Mouse (Mus musculus) MEL (cell line): Measurements from ENCODE around the gene Ints14. TPM values are rescaled to one million over a fixed set of nuclear protein-coding genes. Genes with fewer than 3 reads are reported as not detected.

ENCODE experiments used
- DNase-seq: peaks from one replicate; pipeline ENCODE4 v3.0.0; 2011; ENCODE audit warnings: low read depth, low spot score
- H3K27ac ChIP-seq: 2 replicates; pipeline ENCODE4 v1.5.1; 2012; ENCODE audit warnings: low read depth, mild to moderate bottlenecking, control low read depth, low read length, moderate library complexity; ENCODE audit not compliant: control insufficient read depth
- H3K27me3 ChIP-seq, 2 experiments: fragments of 150-350 bp in 1 of 2; sonication (generic) in 1 of 2; 2 replicates each; pipeline ENCODE4 v1.6.1; 2012; ENCODE audit warnings: low read length in 2 of 2, mild to moderate bottlenecking in 2 of 2, improper control_type of control experiment in 1 of 2, moderate library complexity in 1 of 2; ENCODE audit not compliant: insufficient read depth in 2 of 2, control insufficient read depth in 1 of 2
- H3K36me3 ChIP-seq, 2 experiments: 2 replicates each; pipeline ENCODE4 v1.6.1; 2012 to 2014; ENCODE audit warnings: low read length in 2 of 2, improper control_type of control experiment in 1 of 2, inconsistent platforms in 1 of 2, mild to moderate bottlenecking in 1 of 2; ENCODE audit not compliant: insufficient read depth in 2 of 2, control insufficient read depth in 1 of 2
- H3K4me1 ChIP-seq, 2 experiments: fragments of 150-350 bp in 1 of 2; sonication (generic) in 1 of 2; 2 replicates each; pipeline ENCODE4 v1.6.1; 2012; ENCODE audit warnings: low read length in 2 of 2, improper control_type of control experiment in 1 of 2, mild to moderate bottlenecking in 1 of 2; ENCODE audit not compliant: insufficient read depth in 2 of 2, control insufficient read depth in 1 of 2
- H3K4me3 ChIP-seq, 2 experiments: fragments of 150-350 bp in 1 of 2; sonication (generic) in 1 of 2; 2 replicates each; pipeline ENCODE4 v1.5.1; 2012; ENCODE audit warnings: low read depth in 2 of 2, low read length in 2 of 2, mild to moderate bottlenecking in 2 of 2, moderate library complexity in 2 of 2, control low read depth in 1 of 2, improper control_type of control experiment in 1 of 2; ENCODE audit not compliant: control insufficient read depth in 1 of 2, insufficient read depth in 1 of 2
- H3K79me2 ChIP-seq: 2 replicates; pipeline ENCODE4 v1.6.1; 2012; ENCODE audit warnings: mild to moderate bottlenecking, low read length, moderate library complexity; ENCODE audit not compliant: control insufficient read depth, poor library complexity, insufficient read depth
- H3K9ac ChIP-seq: 2 replicates; pipeline ENCODE4 v1.6.1; 2012; ENCODE audit warnings: low read depth, mild to moderate bottlenecking, control low read depth, low read length, moderate library complexity; ENCODE audit not compliant: control insufficient read depth, poor library complexity, severe bottlenecking
- H3K9me3 ChIP-seq: fragments of 150-350 bp; sonication (generic); replicated peaks from 2 replicates; pipeline ENCODE4 v1.6.1; 2012; ENCODE audit warnings: mild to moderate bottlenecking, low read length, improper control_type of control experiment, moderate library complexity; ENCODE audit not compliant: insufficient read depth
- BHLHE40 ChIP-seq: IDR thresholded peaks from 2 replicates; pipeline ENCODE4 v1.6.1; 2012; ENCODE audit warnings: low read depth, mild to moderate bottlenecking, inconsistent platforms, low read length, improper control_type of control experiment, borderline replicate concordance
- CHD2 ChIP-seq: IDR thresholded peaks from 2 replicates; pipeline ENCODE4 v1.6.1; 2011; ENCODE audit warnings: low read length, improper control_type of control experiment
- CTCF ChIP-seq, 3 experiments: IDR thresholded peaks in 2 of 3; conservative IDR thresholded peaks in 1 of 3; 2 replicates each; pipeline ENCODE4 v1.5.1; 2011 to 2012; ENCODE audit warnings: low read length in 3 of 3, low read depth in 2 of 3, mild to moderate bottlenecking in 2 of 3, improper control_type of control experiment in 1 of 3, inconsistent platforms in 1 of 3, mixed read lengths in 1 of 3, moderate library complexity in 1 of 3; ENCODE audit not compliant: control insufficient read depth in 1 of 3, insufficient read depth in 1 of 3, poor library complexity in 1 of 3, severe bottlenecking in 1 of 3
- E2F4 ChIP-seq: IDR thresholded peaks from 2 replicates; pipeline ENCODE4 v1.6.1; 2011; ENCODE audit warnings: low read depth, low read length, improper control_type of control experiment, borderline replicate concordance
- ELF1 ChIP-seq: IDR thresholded peaks from 2 replicates; pipeline ENCODE4 v1.6.1; 2014; ENCODE audit warnings: low read depth, mild to moderate bottlenecking, inconsistent platforms, low read length, improper control_type of control experiment, moderate library complexity
- EP300 ChIP-seq, 2 experiments: IDR thresholded peaks; 2 replicates each; pipeline ENCODE4 v1.6.1; 2011; ENCODE audit warnings: improper control_type of control experiment in 2 of 2, low read length in 2 of 2, low read depth in 1 of 2, mild to moderate bottlenecking in 1 of 2
- ETS1 ChIP-seq: IDR thresholded peaks from 2 replicates; pipeline ENCODE4 v1.6.1; 2012; ENCODE audit warnings: low read depth, mild to moderate bottlenecking, inconsistent platforms, low read length, improper control_type of control experiment, moderate library complexity
- GABPA ChIP-seq: IDR thresholded peaks from 2 replicates; pipeline ENCODE4 v1.6.1; 2012; ENCODE audit warnings: low read depth, mild to moderate bottlenecking, inconsistent platforms, low read length, improper control_type of control experiment, moderate library complexity
- GATA1 ChIP-seq: IDR thresholded peaks from 2 replicates; pipeline ENCODE4 v1.6.1; 2011; ENCODE audit warnings: low read depth, low read length, improper control_type of control experiment
- HCFC1 ChIP-seq: IDR thresholded peaks from 2 replicates; pipeline ENCODE4 v1.6.1; 2012; ENCODE audit warnings: low read depth, mild to moderate bottlenecking, inconsistent platforms, low read length, improper control_type of control experiment, moderate library complexity
- KAT2A ChIP-seq: conservative IDR thresholded peaks from 2 replicates; pipeline ENCODE4 v1.6.1; 2012; ENCODE audit warnings: low read depth, low read length, improper control_type of control experiment, inconsistent platforms
- MAFK ChIP-seq: IDR thresholded peaks from 2 replicates; pipeline ENCODE4 v1.6.1; 2011; ENCODE audit warnings: low read depth, mild to moderate bottlenecking, low read length, improper control_type of control experiment, borderline replicate concordance
- MAZ ChIP-seq: IDR thresholded peaks from 2 replicates; pipeline ENCODE4 v1.6.1; 2012; ENCODE audit warnings: low read depth, mild to moderate bottlenecking, inconsistent platforms, low read length, improper control_type of control experiment
- MXI1 ChIP-seq: IDR thresholded peaks from 2 replicates; pipeline ENCODE4 v1.6.1; 2011; ENCODE audit warnings: mild to moderate bottlenecking, low read depth, low read length, improper control_type of control experiment
- MYB ChIP-seq: IDR thresholded peaks from 2 replicates; pipeline ENCODE4 v1.6.1; 2011; ENCODE audit warnings: mild to moderate bottlenecking, low read depth, low read length, improper control_type of control experiment
- MYC ChIP-seq: IDR thresholded peaks from 2 replicates; pipeline ENCODE4 v1.6.1; 2011; ENCODE audit warnings: low read depth, mild to moderate bottlenecking, low read length, improper control_type of control experiment, moderate library complexity
- NELFE ChIP-seq: IDR thresholded peaks from 2 replicates; pipeline ENCODE4 v1.6.1; 2011; ENCODE audit warnings: low read depth, low read length, improper control_type of control experiment
- NRF1 ChIP-seq: IDR thresholded peaks from 2 replicates; pipeline ENCODE4 v1.6.1; 2014; ENCODE audit warnings: low read depth, mild to moderate bottlenecking, inconsistent platforms, low read length, improper control_type of control experiment, moderate library complexity; ENCODE audit not compliant: poor library complexity, insufficient read depth, severe bottlenecking
- POLR2A ChIP-seq, 2 experiments: IDR thresholded peaks; 2 replicates each; pipeline ENCODE4 v1.6.1; 2011 to 2012; ENCODE audit warnings: low read length in 2 of 2, mild to moderate bottlenecking in 2 of 2, control low read depth in 1 of 2, improper control_type of control experiment in 1 of 2, low read depth in 1 of 2, moderate library complexity in 1 of 2; ENCODE audit not compliant: control insufficient read depth in 1 of 2, insufficient read depth in 1 of 2, poor library complexity in 1 of 2
- POLR2AphosphoS2 ChIP-seq: IDR thresholded peaks from 2 replicates; pipeline ENCODE4 v1.6.1; 2011; ENCODE audit warnings: low read length, improper control_type of control experiment
- POLR2AphosphoS5 ChIP-seq: IDR thresholded peaks from 2 replicates; pipeline ENCODE4 v1.6.1; 2012; ENCODE audit warnings: low read depth, borderline replicate concordance, mild to moderate bottlenecking, inconsistent platforms, low read length, moderate library complexity, mixed read lengths
- RAD21 ChIP-seq: IDR thresholded peaks from 2 replicates; pipeline ENCODE4 v1.6.1; 2011; ENCODE audit warnings: mild to moderate bottlenecking, low read depth, low read length, improper control_type of control experiment
- RCOR1 ChIP-seq: IDR thresholded peaks from 2 replicates; pipeline ENCODE4 v1.6.1; 2012; ENCODE audit warnings: low read depth, mild to moderate bottlenecking, inconsistent platforms, low read length, improper control_type of control experiment
- SMC3 ChIP-seq: IDR thresholded peaks from 2 replicates; pipeline ENCODE4 v1.6.1; 2011; ENCODE audit warnings: low read depth, low read length, improper control_type of control experiment
- TAL1 ChIP-seq: IDR thresholded peaks from 2 replicates; pipeline ENCODE4 v1.6.1; 2012; ENCODE audit warnings: mild to moderate bottlenecking, inconsistent platforms, low read length, moderate library complexity, mixed read lengths
- TBP ChIP-seq: IDR thresholded peaks from 2 replicates; pipeline ENCODE4 v1.8.0; 2011; ENCODE audit warnings: low read depth, low read length, improper control_type of control experiment
- UBTF ChIP-seq: IDR thresholded peaks from 2 replicates; pipeline ENCODE4 v1.6.1; 2012; ENCODE audit warnings: low read depth, mild to moderate bottlenecking, inconsistent platforms, low read length, improper control_type of control experiment, moderate library complexity, borderline replicate concordance; ENCODE audit not compliant: insufficient read depth
- USF1 ChIP-seq: IDR thresholded peaks from 2 replicates; pipeline ENCODE4 v1.6.1; 2014; ENCODE audit warnings: low read depth, mild to moderate bottlenecking, inconsistent platforms, low read length, improper control_type of control experiment, moderate library complexity
- ZC3H11A ChIP-seq: IDR thresholded peaks from 2 replicates; pipeline ENCODE4 v1.6.1; 2012; ENCODE audit warnings: low read depth, mild to moderate bottlenecking, inconsistent platforms, low read length, improper control_type of control experiment
- ZMIZ1 ChIP-seq: IDR thresholded peaks from 2 replicates; pipeline ENCODE4 v1.6.1; 2012; ENCODE audit warnings: low read depth, mild to moderate bottlenecking, inconsistent platforms, low read length, improper control_type of control experiment, moderate library complexity
- polyA plus RNA-seq, 2 experiments: library from polyadenylated mRNA; stranded (reverse) in 1 of 2; unstranded in 1 of 2; fragments of >175 nt in 1 of 2; fragments of >200 nt in 1 of 2; gene quantifications; 2 replicates each; pipeline versions ENCODE4 v1.2.1 to v1.2.4; 2012; ENCODE audit warnings: low replicate concordance in 2 of 2, low read depth in 1 of 2; ENCODE audit not compliant: insufficient read length in 2 of 2, insufficient read depth in 1 of 2, missing spikeins in 1 of 2
- total RNA-seq: library from RNA; depleted of rRNA; stranded (reverse); fragments of 300-350 nt; gene quantifications from 2 replicates; pipeline ENCODE4 v1.2.3, GENCODE M21; 2012

Ints14 gene
- total and polyA plus RNA-seq, 3 experiments: 37.9 to 54.1 TPM; not detected in 1

DNA sequence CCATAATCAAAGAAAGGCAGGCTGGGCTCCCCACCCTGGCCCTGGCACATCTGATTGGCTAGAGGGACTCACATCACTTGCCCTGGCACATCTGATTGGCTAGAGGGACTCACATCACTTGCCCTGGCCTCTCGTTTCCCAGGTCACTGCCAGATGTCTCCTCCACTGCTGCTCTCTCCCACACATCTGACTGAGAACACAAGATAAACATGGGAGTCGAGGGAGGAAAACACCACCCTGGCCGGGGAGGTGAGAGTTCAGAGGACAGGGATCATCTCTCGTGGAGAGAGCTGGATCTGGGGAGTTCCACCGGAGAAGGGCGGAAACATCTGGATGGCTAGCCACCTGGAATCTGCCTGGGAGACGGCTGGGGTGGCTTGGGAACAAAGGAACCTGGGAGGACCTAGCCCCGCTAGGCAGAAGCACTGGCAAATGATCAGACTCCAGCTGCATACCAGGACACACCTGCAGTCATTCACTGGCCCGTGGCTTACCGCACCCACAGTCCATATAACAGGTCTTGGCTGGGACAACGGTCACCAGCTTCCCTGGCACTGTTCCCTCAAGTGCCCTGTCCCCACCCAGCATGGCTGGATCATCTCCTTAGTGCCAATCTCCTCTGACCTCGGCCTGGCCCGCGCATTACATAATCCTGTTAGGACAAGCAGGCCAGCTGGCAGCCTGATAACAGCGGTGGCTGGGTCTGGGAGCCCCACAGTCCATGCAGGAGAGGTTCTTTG is 26.5 kb upstream of the Ints14 start:
- peak; percentile 70 for DNase-seq
- Histone ChIP-seq H3K27me3 (no peaks in the 10 kb centered on the region), H3K36me3 (peaks cover 0 to 6% of the 10 kb centered on the region in 2 experiments; a peak in 2 of 4 replicates), H3K4me3 (no peak overlapping the region), H3K9me3 (no peaks in the 10 kb centered on the region), H3K27ac (no peak overlapping the region), H3K79me2 (no peaks in the 10 kb centered on the region), H3K4me1 (peaks cover 6 to 41% of the 10 kb centered on the region in 2 experiments; a peak in 3 of 4 replicates), H3K9ac (no peak overlapping the region)
- TF ChIP-seq USF1 (no peak), TAL1 (0 out of 2 replicates have a peak, but pooled peaks have one; percentile 2)
- TF ChIP-seq, all 39 proteins: peak for 1

DNA sequence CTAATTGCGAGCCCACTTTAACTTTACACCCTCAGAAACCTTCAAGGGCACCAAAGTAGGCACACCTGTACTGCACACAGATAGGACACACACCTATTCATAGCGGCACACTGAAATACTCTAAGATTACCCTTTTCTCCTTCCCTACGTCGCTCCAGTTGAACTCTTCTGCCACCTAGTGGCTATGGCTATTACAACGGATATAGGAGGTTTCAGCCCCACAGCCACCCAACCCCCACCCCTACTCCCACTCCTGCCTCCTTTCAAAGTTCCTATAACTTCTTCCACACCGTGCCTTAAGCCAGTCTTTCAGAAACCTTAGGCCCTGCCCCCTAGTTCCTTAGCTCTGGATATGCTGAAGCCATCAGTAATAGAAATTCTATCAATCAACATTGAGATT is 24.2 kb upstream of the Ints14 start:
- Histone ChIP-seq H3K9ac (no peak overlapping the region), H3K4me1 (peaks cover 12 to 53% of the 10 kb centered on the region in 2 experiments; a peak in 3 of 4 replicates), H3K27ac (no peak overlapping the region), H3K4me3 (peak overlapping the region in 1 of 2 experiments; percentile 16; a peak in 2 of 4 replicates), H3K79me2 (no peaks in the 10 kb centered on the region), H3K36me3 (peaks cover 0 to 16% of the 10 kb centered on the region in 2 experiments; a peak in 2 of 4 replicates), H3K27me3 (no peaks in the 10 kb centered on the region), H3K9me3 (no peaks in the 10 kb centered on the region)
- DNase-seq: peak; percentile 82
- no peak for TF ChIP-seq NRF1
- TF ChIP-seq RCOR1: no peak
- TF ChIP-seq USF1: no peak
- no peak; the same call in 1 of the 2 replicates for TF ChIP-seq NELFE
- TF ChIP-seq HCFC1: no peak
- peak; percentile 69 to 89 (median 88) for TF ChIP-seq CTCF (IDR thresholded peaks at IDR 0.05 in 2 of 3, conservative IDR thresholded peaks at IDR 0.05 in 1 of 3; ENCODE audit: control insufficient read depth in 1 of 3, insufficient read depth in 1 of 3, low read depth in 2 of 3, low read length in 3 of 3, poor library complexity in 1 of 3, severe bottlenecking in 1 of 3)
- peak; percentile 23; the same call in 1 of the 2 replicates for TF ChIP-seq MYC
- 0 out of 2 replicates have a peak, but pooled peaks have one; percentile 51 for TF ChIP-seq MAZ
- no peak for TF ChIP-seq KAT2A
- TF ChIP-seq CHD2: peak; percentile 61; the same call in 1 of the 2 replicates
- no peak for TF ChIP-seq GABPA
- no peak for TF ChIP-seq EP300 (IDR thresholded peaks at IDR 0.05; ENCODE audit: low read depth in 1 of 2, low read length in 2 of 2)
- no peak; the same call in 1 of the 2 replicates for TF ChIP-seq MXI1
- peak; percentile 84 for TF ChIP-seq SMC3
- TF ChIP-seq MAFK: no peak
- TF ChIP-seq POLR2AphosphoS2: no peak
- peak; percentile 89 for TF ChIP-seq RAD21
- no peak for TF ChIP-seq ELF1
- TF ChIP-seq POLR2A (IDR thresholded peaks at IDR 0.05; ENCODE audit: control insufficient read depth in 1 of 2, insufficient read depth in 1 of 2, low read depth in 1 of 2, low read length in 2 of 2, poor library complexity in 1 of 2): no peak
- 0 out of 2 replicates have a peak, but pooled peaks have one; percentile 16 for TF ChIP-seq ETS1
- TF ChIP-seq BHLHE40: peak; percentile 59; the same call in 1 of the 2 replicates
- TF ChIP-seq ZMIZ1: no peak
- TF ChIP-seq UBTF: no peak
- TF ChIP-seq MYB: no peak
- no peak for TF ChIP-seq E2F4
- peak; percentile 7; the same call in 1 of the 2 replicates for TF ChIP-seq GATA1
- TF ChIP-seq POLR2AphosphoS5: no peak
- TF ChIP-seq ZC3H11A: peak; percentile 79
- TF ChIP-seq TBP: no peak
